8 mouse cellular contexts compared by ENCODE assay signal in the genomic region with DNA sequence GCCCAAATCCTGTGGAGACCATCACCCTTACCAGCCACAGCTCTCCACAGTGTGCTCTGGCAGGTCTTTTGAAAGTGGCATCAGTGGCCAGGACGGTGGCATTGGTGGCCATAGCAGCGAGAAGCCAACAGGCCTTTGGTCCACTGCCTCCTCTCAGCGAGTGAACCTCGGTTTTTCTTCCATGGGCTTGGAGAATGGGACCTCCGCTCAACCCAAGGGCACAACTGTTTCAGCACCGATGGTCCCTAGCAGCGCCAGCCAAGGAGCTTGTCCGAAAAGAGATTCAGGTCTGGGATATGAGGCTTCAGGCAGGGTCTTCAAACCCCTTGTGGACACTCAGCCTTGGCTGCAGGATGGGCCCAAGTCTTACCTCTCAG. TPM values are rescaled to one million over a fixed set of nuclear protein-coding genes. Genes with fewer than 3 reads are reported as not detected.
DNase-seq lines count a peak whose midpoint lies in the region; ATAC-seq and TF ChIP-seq lines count a peak whose summit lies in the region.

No protein-coding gene starts in this region.

- 0 out of 2 replicates have a peak overlapping the region, but pooled peaks have one; percentile 63 for H3K9ac ChIP-seq in hindbrain, embryonic 12.5 days
- peak overlapping the region; percentile 85 for H3K9ac ChIP-seq in midbrain, embryonic 11.5 days (ENCODE audit: low read length)

- H3K36me3 ChIP-seq in kidney, adult 2 months (ENCODE audit: control insufficient read depth, insufficient read depth, low read length) = no peaks in the 10 kb centered on the region
- peaks cover 5% of the 10 kb centered on the region; the same call in 1 of the 2 replicates for H3K36me3 ChIP-seq in hindbrain, embryonic 12.5 days
- peaks cover 2% of the 10 kb centered on the region; the same call in 1 of the 2 replicates for H3K36me3 ChIP-seq in midbrain, embryonic 11.5 days (ENCODE audit: control insufficient read depth, insufficient read depth, low read length)

- H3K27ac ChIP-seq in kidney, adult 2 months (ENCODE audit: insufficient read depth, low read depth, low read length) = no peak overlapping the region
- H3K27ac ChIP-seq in bone marrow macrophage, adult 2 months (ENCODE audit: insufficient read depth, low read depth, low read length) = no peak overlapping the region
- no peak overlapping the region for H3K27ac ChIP-seq in hindbrain, embryonic 12.5 days
- H3K27ac ChIP-seq in midbrain, embryonic 11.5 days (ENCODE audit: low read depth, low read length) = no peak overlapping the region

- WGBS in kidney, adult 2 months = 84% methylated on average over 8 of the region's 8 CpGs
- WGBS in hindbrain, embryonic 12.5 days = 93% methylated on average over 8 of the region's 8 CpGs
- 86% methylated on average over 8 of the region's 8 CpGs for WGBS in midbrain, embryonic 11.5 days

- no peak for ATAC-seq in hindbrain, embryonic 12.5 days (ENCODE audit: low FRiP score)
- no peak for ATAC-seq in midbrain, embryonic 11.5 days (ENCODE audit: low FRiP score)

- no peaks in the 10 kb centered on the region for H3K9me3 ChIP-seq in hindbrain, embryonic 12.5 days (replicated peaks)
- no peaks in the 10 kb centered on the region for H3K9me3 ChIP-seq in midbrain, embryonic 11.5 days (ENCODE audit: control insufficient read depth, low read length)

- DNase-seq in kidney, adult 2 months = no peak
- no peak for DNase-seq in kidney, adult 18-20 months
- DNase-seq in midbrain, embryonic 11.5 days (ENCODE audit: low spot score, missing footprints) = no peak
- DNase-seq in layer of hippocampus, adult 9-11 months = no peak
- no peak for DNase-seq in urinary bladder, postnatal 4 days (ENCODE audit: low spot score in 2 of 2)
- DNase-seq in spleen, postnatal 4 days (ENCODE audit: low spot score in 2 of 2) = no peak

- H3K27me3 ChIP-seq in kidney, adult 2 months (replicated peaks; ENCODE audit: control insufficient read depth, insufficient read depth, low read length) = no peaks in the 10 kb centered on the region
- H3K27me3 ChIP-seq in hindbrain, embryonic 12.5 days = no peaks in the 10 kb centered on the region
- no peaks in the 10 kb centered on the region for H3K27me3 ChIP-seq in midbrain, embryonic 11.5 days (ENCODE audit: control insufficient read depth, insufficient read depth, low read length)

- H3K4me2 ChIP-seq in hindbrain, embryonic 12.5 days (replicated peaks) = peak overlapping the region; percentile 67
- peak overlapping the region; percentile 87 for H3K4me2 ChIP-seq in midbrain, embryonic 11.5 days

- no peak for TF ChIP-seq CTCF in kidney, adult 2 months (conservative IDR thresholded peaks at IDR 0.05; ENCODE audit: insufficient read depth, insufficient read length, low read depth, low read length)
- no peak for TF ChIP-seq CTCF in bone marrow macrophage, adult 2 months (IDR thresholded peaks at IDR 0.05; ENCODE audit: low read depth, low read length)

- TF ChIP-seq POLR2A in kidney, adult 2 months (IDR thresholded peaks at IDR 0.05; ENCODE audit: low read depth, low read length) = no peak
- TF ChIP-seq POLR2A in bone marrow macrophage, adult 2 months (IDR thresholded peaks at IDR 0.05; ENCODE audit: borderline replicate concordance, low read depth, low read length) = no peak

- H3K4me1 ChIP-seq in kidney, adult 2 months (ENCODE audit: control insufficient read depth, insufficient read depth, low read length) = peaks cover 13% of the 10 kb centered on the region
- peaks cover 55% of the 10 kb centered on the region for H3K4me1 ChIP-seq in bone marrow macrophage, adult 2 months (ENCODE audit: control insufficient read depth, insufficient read depth, low read length)
- H3K4me1 ChIP-seq in hindbrain, embryonic 12.5 days = peaks cover 48% of the 10 kb centered on the region
- H3K4me1 ChIP-seq in midbrain, embryonic 11.5 days (ENCODE audit: control insufficient read depth, insufficient read depth, low read length) = peaks cover 27% of the 10 kb centered on the region

- H3K4me3 ChIP-seq in kidney, adult 2 months (ENCODE audit: insufficient read depth, low read depth, low read length) = peak overlapping the region; percentile 76
- H3K4me3 ChIP-seq in bone marrow macrophage, adult 2 months (ENCODE audit: insufficient read depth, low read length) = peak overlapping the region; percentile 73
- H3K4me3 ChIP-seq in hindbrain, embryonic 12.5 days = peak overlapping the region; percentile 65
- H3K4me3 ChIP-seq in midbrain, embryonic 11.5 days (ENCODE audit: low read depth, low read length) = peak overlapping the region; percentile 65

RNA-seq across cellular contexts. Expression of a gene that starts 1.4 kb away (rescaled TPM):
- 56.9 and 58.7 TPM in 2 replicates for polyA plus RNA-seq in kidney, adult 2 months (2012; rRNA removed)
- polyA plus RNA-seq in bone marrow macrophage, adult 2 months (2012; ENCODE audit: insufficient read depth, insufficient read length, missing spikeins) = 35.2 and 36.1 TPM in 2 replicates
- polyA plus RNA-seq in hindbrain, embryonic 12.5 days (2016; fragmentation: Nextera tagmentation; extraction: Ambion mirVana) = 39.2 and 41.3 TPM in 2 replicates
- 43.3 and 46.4 TPM in 2 replicates for polyA plus RNA-seq in midbrain, embryonic 11.5 days (2014; fragmentation: Nextera tagmentation; extraction: Ambion mirVana)

RNA-seq across cellular contexts. Expression of a gene that starts 49.7 kb away (rescaled TPM):
- polyA plus RNA-seq in kidney, adult 2 months (2012; rRNA removed) = 13.8 and 20.0 TPM in 2 replicates
- 34.8 and 37.9 TPM in 2 replicates for polyA plus RNA-seq in bone marrow macrophage, adult 2 months (2012; ENCODE audit: insufficient read depth, insufficient read length, missing spikeins)
- 53.4 and 59.8 TPM in 2 replicates for polyA plus RNA-seq in hindbrain, embryonic 12.5 days (2016; fragmentation: Nextera tagmentation; extraction: Ambion mirVana)
- 53.9 and 63.3 TPM in 2 replicates for polyA plus RNA-seq in midbrain, embryonic 11.5 days (2014; fragmentation: Nextera tagmentation; extraction: Ambion mirVana)
